Mouse (Mus musculus) olfactory bulb, adult 2 months (tissue): Measurements from ENCODE around the gene Gm4792.

ENCODE experiments used
- CTCF ChIP-seq: fragments of 200-500 bp; IDR thresholded peaks from 2 replicates; pipeline ENCODE4 v1.5.1; 2012; ENCODE audit warnings: low read depth, mild to moderate bottlenecking, low read length, moderate library complexity; ENCODE audit not compliant: insufficient read depth
- POLR2A ChIP-seq: fragments of 200-500 bp; IDR thresholded peaks from 2 replicates; pipeline ENCODE4 v1.6.1; 2012; ENCODE audit warnings: mild to moderate bottlenecking, low read depth, low read length, moderate library complexity; ENCODE audit not compliant: insufficient read depth

GRCm38 (mm10) chr10:94329962-94330361 lies 31.5 kb upstream of the Gm4792 start:
- TF ChIP-seq CTCF (no peak), POLR2A (no peak)
